Mouse (Mus musculus) G1E (cell line): ENCODE measurements at regions not wholly inside any gene's neighbourhood (a gene's known extent, or its start where the extent isn't known, plus 50 kb on each side); places are given as distances from the start of the nearest gene placed in this dataset.

Source experiments
- ATAC-seq: 2 replicates; pipeline ENCODE4 v1.8.0; 2016; ENCODE audit warnings: mild to moderate bottlenecking; ENCODE audit not compliant: insufficient number of reproducible peaks, poor library complexity, low FRiP score, severe bottlenecking; ENCODE audit errors: extremely low read depth
- DNase-seq: peaks from one replicate; pipeline ENCODE4 v3.0.0; 2012; ENCODE audit warnings: low spot score
- H3K27me3 ChIP-seq: 2 replicates; pipeline ENCODE4 v1.6.1; 2012; ENCODE audit warnings: mild to moderate bottlenecking, low read length, inconsistent platforms; ENCODE audit not compliant: insufficient read depth
- H3K36me3 ChIP-seq: replicated peaks from 2 replicates; pipeline ENCODE3; 2012; ENCODE audit warnings: mild to moderate bottlenecking, inconsistent platforms
- H3K4me1 ChIP-seq: 2 replicates; pipeline ENCODE4 v1.6.1; 2012; ENCODE audit warnings: low read depth, low read length, inconsistent platforms, mixed read lengths; ENCODE audit not compliant: insufficient read depth
- H3K4me3 ChIP-seq: 2 replicates; pipeline ENCODE4 v1.5.1; 2012; ENCODE audit warnings: low read depth, mild to moderate bottlenecking, inconsistent platforms, low read length, moderate library complexity, mixed read lengths
- H3K9me3 ChIP-seq: replicated peaks from 2 replicates; pipeline ENCODE4 v1.6.1; 2012; ENCODE audit warnings: inconsistent platforms
- CTCF ChIP-seq: IDR thresholded peaks from 2 replicates; pipeline ENCODE4 v1.5.1; 2012; ENCODE audit warnings: low read depth, low read length, inconsistent platforms, mixed read lengths
- GATA1 ChIP-seq: IDR thresholded peaks from 2 replicates; pipeline ENCODE4 v1.6.1; 2012; ENCODE audit warnings: borderline replicate concordance, low read length, inconsistent platforms, mixed read lengths
- GATA2 ChIP-seq: IDR thresholded peaks from 2 replicates; pipeline ENCODE4 v1.6.1; 2012; ENCODE audit warnings: low read depth, low read length, inconsistent platforms, borderline replicate concordance
- POLR2AphosphoS5 ChIP-seq: IDR thresholded peaks from 2 replicates; pipeline ENCODE4 v1.6.1; 2012; ENCODE audit warnings: low read depth, low read length, inconsistent platforms; ENCODE audit not compliant: insufficient replicate concordance
- TAL1 ChIP-seq: conservative IDR thresholded peaks from 2 replicates; pipeline ENCODE4 v1.6.1; 2012; ENCODE audit warnings: low read depth, low read length, inconsistent platforms, mixed read lengths

- Histone ChIP-seq H3K27me3 (no peaks in the 10 kb centered on the region), H3K4me3 (no peak overlapping the region), H3K36me3 (no peaks in the 10 kb centered on the region), H3K4me1 (no peaks in the 10 kb centered on the region), H3K9me3 (peaks cover 26% of the 10 kb centered on the region)
- DNase-seq (no peak), ATAC-seq (no peak)
- TF ChIP-seq TAL1: no peak
- TF ChIP-seq GATA1: no peak
- no peak for TF ChIP-seq CTCF
- TF ChIP-seq POLR2AphosphoS5: no peak
- no peak for TF ChIP-seq GATA2
Observed at GRCm38 (mm10) chr14:78420176-78420575, 112.3 kb upstream of the Tnfsf11 start.

- ATAC-seq: no peak
- Histone ChIP-seq H3K4me3 (no peak overlapping the region), H3K36me3 (no peaks in the 10 kb centered on the region), H3K4me1 (no peaks in the 10 kb centered on the region), H3K27me3 (no peaks in the 10 kb centered on the region), H3K9me3 (0 out of 2 replicates have a peak, but pooled peaks cover 5% of the 10 kb centered on the region)
- no peak for DNase-seq
- TF ChIP-seq TAL1 (no peak), GATA2 (no peak), GATA1 (no peak), CTCF (no peak), POLR2AphosphoS5 (no peak)
Observed at GRCm38 (mm10) chr14:78405568-78405967, 97.7 kb upstream of the Tnfsf11 start.

- DNase-seq (no peak), ATAC-seq (no peak)
- no peak for TF ChIP-seq GATA1
- no peak for TF ChIP-seq POLR2AphosphoS5
- TF ChIP-seq TAL1: no peak
- no peak for TF ChIP-seq GATA2
- no peak for TF ChIP-seq CTCF
- Histone ChIP-seq H3K27me3 (no peaks in the 10 kb centered on the region), H3K4me3 (no peak overlapping the region), H3K4me1 (no peaks in the 10 kb centered on the region), H3K9me3 (peaks cover 18% of the 10 kb centered on the region), H3K36me3 (no peaks in the 10 kb centered on the region)
Observed at GRCm38 (mm10) chr14:78397914-78398313, 90.1 kb upstream of the Tnfsf11 start.

- TF ChIP-seq GATA1 (no peak), POLR2AphosphoS5 (no peak), CTCF (no peak), TAL1 (no peak), GATA2 (no peak)
- Histone ChIP-seq H3K36me3 (no peaks in the 10 kb centered on the region), H3K4me3 (no peak overlapping the region), H3K27me3 (no peaks in the 10 kb centered on the region), H3K4me1 (no peaks in the 10 kb centered on the region), H3K9me3 (peaks cover 18% of the 10 kb centered on the region)
- no peak for DNase-seq
- ATAC-seq: no peak
Observed at GRCm38 (mm10) chr14:78395631-78396030, 87.8 kb upstream of the Tnfsf11 start.

- DNase-seq (no peak), ATAC-seq (no peak)
- no peak for TF ChIP-seq POLR2AphosphoS5
- no peak for TF ChIP-seq CTCF
- TF ChIP-seq GATA2: no peak
- TF ChIP-seq GATA1: no peak
- no peak for TF ChIP-seq TAL1
- H3K36me3 ChIP-seq: no peaks in the 10 kb centered on the region
- peaks cover 24% of the 10 kb centered on the region for H3K9me3 ChIP-seq
- no peak overlapping the region for H3K4me3 ChIP-seq
- H3K4me1 ChIP-seq: no peaks in the 10 kb centered on the region
- H3K27me3 ChIP-seq: no peaks in the 10 kb centered on the region
Observed at GRCm38 (mm10) chr14:78387011-78387410, 79.2 kb upstream of the Tnfsf11 start.

GRCm38 (mm10) chr14:78384370-78384769 is 76.5 kb upstream of the Tnfsf11 start:
- Histone ChIP-seq H3K4me3 (no peak overlapping the region), H3K27me3 (no peaks in the 10 kb centered on the region), H3K9me3 (peaks cover 23% of the 10 kb centered on the region), H3K36me3 (no peaks in the 10 kb centered on the region), H3K4me1 (no peaks in the 10 kb centered on the region)
- ATAC-seq: no peak
- DNase-seq: no peak
- no peak for TF ChIP-seq TAL1

GRCm38 (mm10) chr14:78383256-78383709 is 75.4 kb upstream of the Tnfsf11 start:
- DNase-seq (no peak), ATAC-seq (no peak)
- H3K36me3 ChIP-seq: no peaks in the 10 kb centered on the region
- TF ChIP-seq CTCF (no peak), TAL1 (no peak), POLR2AphosphoS5 (no peak), GATA1 (no peak), GATA2 (no peak)
- H3K9me3 ChIP-seq: peaks cover 20% of the 10 kb centered on the region
- H3K4me3 ChIP-seq: no peak overlapping the region
- no peaks in the 10 kb centered on the region for H3K27me3 ChIP-seq
- H3K4me1 ChIP-seq: no peaks in the 10 kb centered on the region
